Mouse (Mus musculus) forebrain, embryonic 11.5 days (tissue): ENCODE measurements around the gene Sh3tc1. TPM values are rescaled to one million over a fixed set of nuclear protein-coding genes. Genes with fewer than 3 reads are reported as not detected.

Experiments used
- ATAC-seq: fragments of 200-750 bp; cut with Nextera tagmentation; replicated peaks from 2 replicates; pipeline ENCODE4 v1.8.0; 2017; ENCODE audit warnings: moderate TSS enrichment; ENCODE audit not compliant: low FRiP score
- DNase-seq: peaks from one replicate; pipeline ENCODE4 v3.0.0-alpha.2; 2017; ENCODE audit warnings: low spot score
- H3K27ac ChIP-seq: fragments of 300-500 bp; sonication (generic); 2 replicates; pipeline ENCODE4 v1.5.1; 2014; ENCODE audit warnings: low read depth, low read length
- H3K27me3 ChIP-seq: fragments of 300-500 bp; sonication (generic); 2 replicates; pipeline ENCODE4 v1.6.1; 2014; ENCODE audit warnings: mild to moderate bottlenecking, low read length, mixed read lengths; ENCODE audit not compliant: control insufficient read depth, insufficient read depth
- H3K36me3 ChIP-seq: fragments of 300-500 bp; sonication (generic); 2 replicates; pipeline ENCODE4 v1.6.1; 2014; ENCODE audit warnings: mild to moderate bottlenecking, low read length, moderate library complexity, mixed read lengths; ENCODE audit not compliant: control insufficient read depth, insufficient read depth
- H3K4me1 ChIP-seq: fragments of 300-500 bp; sonication (generic); replicated peaks from 2 replicates; pipeline ENCODE4 v1.6.1; 2014; ENCODE audit warnings: low read length, mixed read lengths; ENCODE audit not compliant: control insufficient read depth, insufficient read depth
- H3K4me2 ChIP-seq: fragments of 300-500 bp; sonication (generic); 2 replicates; pipeline ENCODE4 v1.6.1; 2014; ENCODE audit warnings: low read depth, mild to moderate bottlenecking, low read length, moderate library complexity, mixed read lengths; ENCODE audit not compliant: severe bottlenecking
- H3K4me3 ChIP-seq: fragments of 300-500 bp; sonication (generic); 2 replicates; pipeline ENCODE4 v1.5.1; 2014; ENCODE audit warnings: low read depth, low read length
- H3K9ac ChIP-seq: fragments of 300-500 bp; sonication (generic); 2 replicates; pipeline ENCODE4 v1.6.1; 2014; ENCODE audit warnings: low read length
- H3K9me3 ChIP-seq: fragments of 300-500 bp; sonication (generic); 2 replicates; pipeline ENCODE4 v1.6.1; 2016; ENCODE audit warnings: low read length, mixed read lengths; ENCODE audit not compliant: control insufficient read depth
- WGBS: fragments of 180-500 bp; shearing (Covaris S2); extraction: QIAGEN DNeasy Blood & Tissue Kit; methylation state at CpG from one replicate; pipeline ENCODE4 v1.1.7; 2014; 5-methylcytosine and 5-hydroxymethylcytosine counted together
- polyA plus RNA-seq: library from polyadenylated mRNA; unstranded; fragments of >200 nt; fragmentation: Nextera tagmentation; extraction: Ambion mirVana; gene quantifications from 2 replicates; pipeline ENCODE4 v1.2.1, GENCODE M21; 2014

The Sh3tc1 gene
- polyA plus RNA-seq, 1 experiment from 2014 or later = 3.4 TPM

GRCm38 (mm10) chr5:35648230-35648629 lies 91.6 kb downstream of the Sh3tc1 start:
- no peak for ATAC-seq
- no peak overlapping the region for H3K4me2 ChIP-seq
- H3K4me1 ChIP-seq = no peaks in the 10 kb centered on the region
- DNase-seq = no peak
- 63% methylated on average over 2 of the region's 2 CpGs for WGBS
- no peak overlapping the region for H3K27ac ChIP-seq
- no peaks in the 10 kb centered on the region for H3K27me3 ChIP-seq
- H3K4me3 ChIP-seq = no peak overlapping the region
- H3K9ac ChIP-seq = no peak overlapping the region
- H3K9me3 ChIP-seq = no peaks in the 10 kb centered on the region
- H3K36me3 ChIP-seq = no peaks in the 10 kb centered on the region

- no peak overlapping the region for H3K27ac ChIP-seq
- no peaks in the 10 kb centered on the region for H3K27me3 ChIP-seq
- no peak overlapping the region for H3K4me3 ChIP-seq
- H3K9ac ChIP-seq = no peak overlapping the region
- ATAC-seq (no peak), DNase-seq (no peak)
- H3K4me2 ChIP-seq = no peak overlapping the region
- no peaks in the 10 kb centered on the region for H3K4me1 ChIP-seq
- H3K9me3 ChIP-seq = no peaks in the 10 kb centered on the region
- WGBS = 74% methylated on average over 4 of the region's 4 CpGs
- H3K36me3 ChIP-seq = no peaks in the 10 kb centered on the region
Observed at GRCm38 (mm10) chr5:35647562-35647961, 92.2 kb downstream of the Sh3tc1 start.

Other genes with a start within 250 kb of the Sh3tc1 start
- gene Cpz, start 214.3 kb downstream of the Sh3tc1 start, polyA plus RNA-seq = 4.3 and 4.7 TPM in 2 replicates
- 10.5 and 12.0 TPM in 2 replicates for gene Trmt44, start 164.9 kb downstream of the Sh3tc1 start, polyA plus RNA-seq
- 15.5 and 15.6 TPM in 2 replicates for gene Acox3, start 156.9 kb downstream of the Sh3tc1 start, polyA plus RNA-seq
- gene Htra3, start 60.2 kb downstream of the Sh3tc1 start, polyA plus RNA-seq = 5.7 and 6.3 TPM in 2 replicates
- 0.09 TPM in 1 of 2 replicates, not detected in the other for gene Ablim2, start 17.9 kb upstream of the Sh3tc1 start, polyA plus RNA-seq
- gene Afap1, start 153.3 kb upstream of the Sh3tc1 start, polyA plus RNA-seq = 30.4 and 32.5 TPM in 2 replicates